Mouse (Mus musculus) stomach, postnatal 0 days (tissue): ENCODE measurements around the gene Tshz2.
A peak's percentile ranks its signal among the peaks of the same experiment; 100 is the strongest.

Experiments used
- CTCF ChIP-seq: IDR thresholded peaks from 2 replicates; pipeline ENCODE4 v1.5.1; 2016; ENCODE audit warnings: antibody characterized with exemption, low read depth, mild to moderate bottlenecking, moderate library complexity
- EP300 ChIP-seq: optimal IDR thresholded peaks from 2 replicates; pipeline ENCODE3; 2016; ENCODE audit warnings: antibody characterized with exemption

- TF ChIP-seq CTCF (peak; percentile 55), EP300 (no peak)
Observed at GRCm38 (mm10) chr2:169685260-169685659, 52.4 kb downstream of the Tshz2 start.
